Mouse (Mus musculus) intestine, embryonic 15.5 days (tissue): ENCODE measurements around the gene Pqlc2. TPM values are rescaled to one million over a fixed set of nuclear protein-coding genes. Genes with fewer than 3 reads are reported as not detected.

Experiments used
- ATAC-seq: fragments of 200-750 bp; cut with Nextera tagmentation; 2 replicates; pipeline ENCODE4 v1.8.0; 2017; ENCODE audit warnings: moderate TSS enrichment, moderate library complexity
- H3K27ac ChIP-seq: fragments of 300-500 bp; sonication (generic); 2 replicates; pipeline ENCODE4 v1.5.1; 2015; ENCODE audit warnings: mild to moderate bottlenecking, inconsistent platforms
- H3K27me3 ChIP-seq: fragments of 300-500 bp; sonication (generic); replicated peaks from 2 replicates; pipeline ENCODE4 v1.6.1; 2015; ENCODE audit warnings: inconsistent platforms
- H3K36me3 ChIP-seq: fragments of 300-500 bp; sonication (generic); 2 replicates; pipeline ENCODE4 v1.6.1; 2015; ENCODE audit warnings: inconsistent platforms
- H3K4me1 ChIP-seq: fragments of 300-500 bp; sonication (generic); replicated peaks from 2 replicates; pipeline ENCODE4 v1.6.1; 2015; ENCODE audit warnings: inconsistent platforms
- H3K4me2 ChIP-seq: fragments of 300-500 bp; sonication (generic); replicated peaks from 2 replicates; pipeline ENCODE4 v1.6.1; 2015; ENCODE audit warnings: mild to moderate bottlenecking, inconsistent platforms
- H3K4me3 ChIP-seq: fragments of 300-500 bp; sonication (generic); replicated peaks from 2 replicates; pipeline ENCODE4 v1.5.1; 2015; ENCODE audit warnings: inconsistent platforms
- H3K9ac ChIP-seq: fragments of 300-500 bp; sonication (generic); 2 replicates; pipeline ENCODE4 v1.6.1; 2015; ENCODE audit warnings: inconsistent platforms
- H3K9me3 ChIP-seq: fragments of 300-500 bp; sonication (generic); 2 replicates; pipeline ENCODE4 v1.6.1; 2016; ENCODE audit warnings: inconsistent platforms
- WGBS: fragments of 180-500 bp; shearing (Covaris S2); methylation state at CpG from one replicate; pipeline ENCODE4 v1.1.7; 2015; 5-methylcytosine and 5-hydroxymethylcytosine counted together
- polyA plus RNA-seq: library from polyadenylated mRNA; unstranded; fragments of >200 nt; fragmentation: Nextera tagmentation; extraction: Ambion mirVana; gene quantifications from 2 replicates; pipeline ENCODE4 v1.2.1, GENCODE M21; 2015

Gene Pqlc2
- polyA plus RNA-seq, 1 experiment from 2014 or later, result 19.3 TPM

GRCm38 (mm10) chr4:139334631-139335295 lies 24.3 kb upstream of the Pqlc2 start:
- peak; percentile 20; the same call in 1 of the 2 replicates for ATAC-seq
- H3K4me1 ChIP-seq, result 0 out of 2 replicates have a peak, but pooled peaks cover 7% of the 10 kb centered on the region
- H3K9ac ChIP-seq, result no peak overlapping the region
- H3K9me3 ChIP-seq, result no peaks in the 10 kb centered on the region
- H3K27me3 ChIP-seq, result peaks cover 5% of the 10 kb centered on the region
- H3K4me2 ChIP-seq, result no peak overlapping the region
- 45% methylated on average over 7 of the region's 9 CpGs for WGBS
- H3K36me3 ChIP-seq, result no peaks in the 10 kb centered on the region
- H3K4me3 ChIP-seq, result no peak overlapping the region
- H3K27ac ChIP-seq, result no peak overlapping the region

DNA sequence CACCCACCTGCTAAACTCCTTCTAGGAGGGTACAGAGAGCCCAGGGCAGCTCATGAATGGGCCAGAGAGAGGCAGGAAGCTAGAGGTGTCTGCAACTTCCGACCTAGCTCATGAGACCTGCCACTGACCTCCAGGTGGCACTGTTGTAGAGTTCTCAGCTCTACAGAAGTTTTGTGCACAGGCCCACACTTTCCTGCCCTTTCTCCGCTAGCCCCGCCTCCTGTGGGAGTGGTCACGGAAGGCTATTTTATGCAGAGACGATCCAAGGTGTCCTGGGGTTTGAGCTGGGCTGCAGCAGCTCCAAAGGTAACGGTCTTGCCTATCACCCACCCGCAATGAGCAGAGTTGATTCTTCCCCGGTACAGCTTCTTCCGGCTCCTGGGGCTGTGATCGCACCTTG lies 20.1 kb upstream of the Pqlc2 start:
- peak overlapping the region; percentile 64 for H3K4me2 ChIP-seq
- H3K4me3 ChIP-seq, result peak overlapping the region; percentile 33
- H3K36me3 ChIP-seq, result no peaks in the 10 kb centered on the region
- 8% methylated on average over 10 of the region's 10 CpGs for WGBS
- H3K9me3 ChIP-seq, result no peaks in the 10 kb centered on the region
- H3K27ac ChIP-seq, result no peak overlapping the region
- H3K9ac ChIP-seq, result no peak overlapping the region
- no peaks in the 10 kb centered on the region for H3K27me3 ChIP-seq
- ATAC-seq, result peak; percentile 84
- H3K4me1 ChIP-seq, result 0 out of 2 replicates have a peak, but pooled peaks cover 4% of the 10 kb centered on the region

DNA sequence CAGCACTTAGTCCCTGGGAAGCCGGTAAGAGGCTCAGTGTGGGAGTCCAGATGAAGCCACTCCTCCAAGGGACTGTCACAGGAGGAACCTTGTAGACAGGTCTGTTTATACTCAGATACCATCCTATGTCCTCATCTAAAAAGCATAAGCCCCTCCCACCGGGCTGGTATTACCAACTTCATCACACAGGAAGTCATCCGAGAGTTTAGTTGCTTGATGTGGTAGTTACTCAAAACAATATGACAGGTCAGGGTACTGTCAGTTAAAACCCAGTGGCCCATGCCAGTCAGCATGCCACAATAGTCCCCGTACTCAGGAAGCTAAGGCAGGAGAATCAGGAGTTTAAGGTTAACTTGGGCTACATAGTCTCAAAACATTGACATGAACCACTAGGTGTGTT lies 9.2 kb upstream of the Pqlc2 start:
- 91% methylated on average over 4 of the region's 4 CpGs for WGBS
- Histone ChIP-seq H3K4me3 (no peak overlapping the region), H3K4me2 (no peak overlapping the region), H3K36me3 (peaks cover 30% of the 10 kb centered on the region), H3K4me1 (no peaks in the 10 kb centered on the region), H3K27me3 (no peaks in the 10 kb centered on the region), H3K9me3 (no peaks in the 10 kb centered on the region), H3K9ac (no peak overlapping the region), H3K27ac (no peak overlapping the region)
- no peak for ATAC-seq

DNA sequence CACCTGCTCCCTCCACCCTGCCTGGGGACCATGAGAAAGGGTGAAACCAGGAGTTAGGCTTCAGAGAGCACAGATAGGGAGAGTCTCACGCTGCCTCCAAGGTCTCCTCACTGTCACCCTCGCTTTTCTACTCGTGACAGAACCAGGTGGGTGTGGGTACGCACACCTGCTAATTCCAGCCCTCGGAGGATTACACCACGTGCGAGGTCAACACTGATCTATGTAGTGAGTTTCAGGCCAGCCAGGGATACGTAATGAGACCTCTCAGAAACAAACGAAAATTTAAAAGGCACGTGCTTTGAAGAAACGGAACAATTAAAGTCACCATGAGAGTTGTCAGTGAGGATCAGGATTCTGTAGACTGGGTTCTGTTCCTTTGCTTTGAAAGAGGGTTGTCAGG lies 7.9 kb upstream of the Pqlc2 start:
- H3K27ac ChIP-seq, result no peak overlapping the region
- WGBS, result 88% methylated on average over 11 of the region's 11 CpGs
- no peaks in the 10 kb centered on the region for H3K9me3 ChIP-seq
- H3K9ac ChIP-seq, result no peak overlapping the region
- peaks cover 30% of the 10 kb centered on the region for H3K36me3 ChIP-seq
- H3K27me3 ChIP-seq, result no peaks in the 10 kb centered on the region
- no peaks in the 10 kb centered on the region for H3K4me1 ChIP-seq
- no peak for ATAC-seq
- no peak overlapping the region for H3K4me3 ChIP-seq
- no peak overlapping the region for H3K4me2 ChIP-seq

DNA sequence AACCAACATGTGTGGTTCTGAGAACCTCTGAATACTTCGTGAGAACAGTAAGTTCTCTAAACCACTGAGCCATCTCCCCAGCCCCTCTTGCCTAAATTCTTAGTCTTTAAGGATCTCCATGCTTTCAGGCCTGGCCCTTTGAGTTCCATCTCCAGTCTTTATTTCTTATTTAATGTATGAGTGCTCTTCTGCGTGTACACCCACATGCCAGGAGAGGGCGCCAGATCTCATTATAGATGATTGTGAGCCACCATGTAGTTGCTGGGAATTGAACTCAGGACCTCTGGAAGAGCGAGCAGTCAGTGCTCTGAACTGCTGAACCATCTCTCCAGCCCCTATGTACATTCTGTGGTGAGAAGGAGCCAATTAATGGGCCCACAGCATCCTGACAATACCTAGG lies 2.1 kb upstream of the Pqlc2 start:
- WGBS, result 57% methylated on average over 4 of the region's 4 CpGs
- Histone ChIP-seq H3K27ac (no peak overlapping the region), H3K4me1 (peaks cover 17% of the 10 kb centered on the region; the same call in 1 of the 2 replicates), H3K27me3 (no peaks in the 10 kb centered on the region), H3K9me3 (no peaks in the 10 kb centered on the region), H3K36me3 (peaks cover 20% of the 10 kb centered on the region), H3K4me2 (peak overlapping the region; percentile 88; the same call in 1 of the 2 replicates), H3K9ac (no peak overlapping the region), H3K4me3 (no peak overlapping the region; the same call in 1 of the 2 replicates)
- no peak for ATAC-seq

GRCm38 (mm10) chr4:139311707-139312106 lies 1.2 kb upstream of the Pqlc2 start:
- peak overlapping the region; percentile 97 for H3K9ac ChIP-seq
- peak overlapping the region; percentile 92 for H3K27ac ChIP-seq
- peaks cover 12% of the 10 kb centered on the region for H3K36me3 ChIP-seq
- H3K4me1 ChIP-seq, result peaks cover 17% of the 10 kb centered on the region; the same call in 1 of the 2 replicates
- H3K4me2 ChIP-seq, result peak overlapping the region; percentile 88
- WGBS, result 14% methylated on average over 14 of the region's 14 CpGs
- H3K9me3 ChIP-seq, result no peaks in the 10 kb centered on the region
- peak; percentile 56 for ATAC-seq
- H3K4me3 ChIP-seq, result peak overlapping the region; percentile 91
- no peaks in the 10 kb centered on the region for H3K27me3 ChIP-seq

DNA sequence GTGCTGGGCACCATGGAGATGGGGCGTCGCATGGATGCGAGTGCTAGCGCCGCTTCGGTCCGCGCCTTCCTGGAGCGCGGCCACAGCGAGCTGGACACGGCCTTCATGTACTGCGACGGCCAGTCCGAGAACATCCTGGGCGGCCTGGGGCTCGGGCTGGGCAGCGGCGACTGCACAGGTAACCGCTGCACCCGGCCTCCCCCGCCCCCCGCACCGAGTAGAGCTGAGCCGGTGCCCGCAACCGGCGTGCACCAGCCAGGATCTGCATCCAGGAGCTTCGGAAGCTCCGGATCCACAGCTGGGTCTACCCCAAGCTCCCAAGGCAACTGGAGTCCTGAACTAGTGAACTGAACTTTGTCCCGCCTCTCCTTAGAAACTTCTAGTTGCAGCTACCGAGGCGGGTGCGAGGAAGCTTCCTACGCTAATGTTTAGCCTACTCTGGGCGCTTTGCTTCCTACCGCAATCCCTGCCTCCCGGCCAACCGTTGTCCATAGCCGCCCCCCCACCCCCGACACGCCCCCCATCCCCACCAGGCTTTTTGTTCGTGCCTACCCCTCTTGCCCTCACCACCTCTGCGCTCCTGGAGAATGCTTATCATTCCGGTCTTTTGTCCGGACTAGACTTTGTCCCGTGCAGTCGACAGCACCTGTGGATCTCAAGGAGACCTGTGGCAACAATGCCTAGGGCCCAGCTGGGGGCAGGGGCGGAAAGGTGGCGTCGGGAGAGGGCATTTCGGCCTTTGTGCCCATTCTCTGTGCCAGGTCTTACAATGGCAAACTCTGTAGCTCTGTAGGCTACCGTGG lies 592 bp upstream of the Pqlc2 start:
- no peaks in the 10 kb centered on the region for H3K9me3 ChIP-seq
- H3K27ac ChIP-seq, result peak overlapping the region; percentile 92
- WGBS, result under 1% methylated on average over 53 of the region's 53 CpGs
- peak overlapping the region; percentile 97 for H3K9ac ChIP-seq
- ATAC-seq, result peak; percentile 75
- H3K4me3 ChIP-seq, result peak overlapping the region; percentile 91
- H3K27me3 ChIP-seq, result no peaks in the 10 kb centered on the region
- H3K36me3 ChIP-seq, result 0 out of 2 replicates have a peak, but pooled peaks cover 9% of the 10 kb centered on the region
- peak overlapping the region; percentile 88 for H3K4me2 ChIP-seq
- peaks cover 17% of the 10 kb centered on the region; the same call in 1 of the 2 replicates for H3K4me1 ChIP-seq

- WGBS, result 27% methylated on average over 6 of the region's 6 CpGs
- Histone ChIP-seq H3K4me2 (peak overlapping the region; percentile 88), H3K27me3 (no peaks in the 10 kb centered on the region), H3K36me3 (no peaks in the 10 kb centered on the region), H3K27ac (peak overlapping the region; percentile 92; the same call in 1 of the 2 replicates), H3K9ac (peak overlapping the region; percentile 97), H3K4me3 (peak overlapping the region; percentile 91), H3K4me1 (peaks cover 17% of the 10 kb centered on the region; the same call in 1 of the 2 replicates), H3K9me3 (no peaks in the 10 kb centered on the region)
- no peak for ATAC-seq
These were observed 857 bp downstream of the Pqlc2 start for GRCm38 (mm10) chr4:139309651-139310050.

DNA sequence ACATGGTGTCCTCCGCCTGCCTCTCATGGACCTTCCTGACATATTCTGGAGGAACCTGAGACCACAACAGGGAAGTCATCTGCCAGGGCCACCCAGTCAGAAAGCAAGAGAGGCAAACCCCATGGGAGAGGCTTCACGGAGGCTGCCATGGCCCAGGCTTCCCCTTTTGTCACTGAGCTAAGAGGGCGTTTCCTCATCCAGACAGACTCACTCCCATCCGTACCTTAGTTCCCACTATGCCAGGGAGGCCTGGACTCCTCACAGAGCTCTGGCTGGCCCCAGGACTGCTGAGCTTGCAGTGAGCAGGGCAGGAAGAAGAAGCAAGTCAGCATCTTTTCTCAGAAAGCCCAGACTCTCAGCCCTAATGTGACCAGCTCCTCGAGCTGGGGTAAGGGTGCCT lies 2.6 kb downstream of the Pqlc2 start:
- WGBS, result 81% methylated on average over 5 of the region's 5 CpGs
- Histone ChIP-seq H3K27me3 (no peaks in the 10 kb centered on the region), H3K27ac (no peak overlapping the region), H3K4me2 (no peak overlapping the region), H3K4me3 (no peak overlapping the region), H3K9ac (no peak overlapping the region), H3K4me1 (peaks cover 17% of the 10 kb centered on the region; the same call in 1 of the 2 replicates), H3K9me3 (no peaks in the 10 kb centered on the region), H3K36me3 (no peaks in the 10 kb centered on the region)
- ATAC-seq, result no peak

DNA sequence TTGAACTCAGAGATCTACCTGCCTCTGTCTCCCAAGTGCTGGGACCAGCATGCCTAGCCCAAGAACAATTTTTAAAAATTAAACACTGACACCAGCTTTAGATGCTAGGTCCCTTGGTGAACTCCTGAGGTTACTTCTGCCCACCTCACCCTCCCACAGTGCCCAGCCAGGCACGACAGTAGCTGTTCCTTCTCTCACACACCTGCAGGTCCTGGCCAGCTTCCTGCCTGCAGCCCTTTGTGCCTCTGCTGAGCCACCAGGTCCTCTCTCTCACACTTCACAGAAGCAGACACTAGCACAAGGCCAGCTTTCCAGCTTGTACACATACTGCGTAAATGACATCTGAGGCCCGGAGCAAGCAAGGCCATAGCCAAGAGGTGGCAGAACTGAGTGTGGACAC lies 5.0 kb downstream of the Pqlc2 start:
- Histone ChIP-seq H3K9ac (no peak overlapping the region), H3K4me1 (0 out of 2 replicates have a peak, but pooled peaks cover 6% of the 10 kb centered on the region), H3K36me3 (no peaks in the 10 kb centered on the region), H3K4me3 (no peak overlapping the region), H3K4me2 (no peak overlapping the region), H3K9me3 (no peaks in the 10 kb centered on the region), H3K27me3 (no peaks in the 10 kb centered on the region), H3K27ac (no peak overlapping the region)
- 93% methylated on average over 3 of the region's 3 CpGs for WGBS
- no peak for ATAC-seq

- H3K27me3 ChIP-seq, result no peaks in the 10 kb centered on the region
- 67% methylated on average over 5 of the region's 5 CpGs for WGBS
- H3K9me3 ChIP-seq, result no peaks in the 10 kb centered on the region
- H3K4me1 ChIP-seq, result no peaks in the 10 kb centered on the region
- peaks cover 2% of the 10 kb centered on the region; the same call in 1 of the 2 replicates for H3K36me3 ChIP-seq
- H3K9ac ChIP-seq, result no peak overlapping the region
- no peak overlapping the region for H3K4me3 ChIP-seq
- no peak overlapping the region for H3K27ac ChIP-seq
- ATAC-seq, result no peak
- H3K4me2 ChIP-seq, result no peak overlapping the region
These were observed 8.3 kb downstream of the Pqlc2 start for GRCm38 (mm10) chr4:139302241-139302640.

DNA sequence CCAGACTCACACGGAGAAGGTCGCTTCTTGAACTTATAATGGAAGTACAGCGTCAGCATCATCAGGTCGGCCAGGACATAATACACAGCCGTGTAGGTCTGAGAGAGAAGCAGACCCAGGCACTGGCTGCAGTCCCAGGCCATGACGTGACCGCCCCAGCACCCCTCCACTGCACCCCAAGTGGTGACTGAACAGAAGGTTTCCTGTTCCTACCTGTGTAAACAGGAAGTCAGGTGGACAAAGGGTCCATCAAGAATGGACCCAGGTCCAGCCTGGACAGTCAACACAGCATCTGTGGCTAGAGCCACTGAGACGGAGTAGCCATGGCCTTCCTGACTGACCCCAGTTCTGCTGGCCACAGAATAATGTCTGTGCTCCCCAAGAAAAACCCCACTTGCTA lies 8.7 kb downstream of the Pqlc2 start:
- H3K27me3 ChIP-seq, result no peaks in the 10 kb centered on the region
- H3K4me1 ChIP-seq, result no peaks in the 10 kb centered on the region
- no peak overlapping the region for H3K4me2 ChIP-seq
- WGBS, result 92% methylated on average over 8 of the region's 8 CpGs
- H3K36me3 ChIP-seq, result peaks cover 2% of the 10 kb centered on the region; the same call in 1 of the 2 replicates
- no peaks in the 10 kb centered on the region for H3K9me3 ChIP-seq
- ATAC-seq, result no peak
- H3K9ac ChIP-seq, result no peak overlapping the region
- H3K4me3 ChIP-seq, result no peak overlapping the region
- no peak overlapping the region for H3K27ac ChIP-seq
